Mouse (Mus musculus): ENCODE measurements at regions not wholly inside any gene's neighbourhood (a gene's known extent, or its start where the extent isn't known, plus 50 kb on each side); places are given as distances from the start of the nearest gene placed in this dataset.

- H3K9me3 ChIP-seq (ENCODE audit: control insufficient read depth, low read length): no peaks in the 10 kb centered on the region
- no peak for ATAC-seq (ENCODE audit: low FRiP score)
- DNase-seq (ENCODE audit: low spot score, missing footprints): peak; percentile 64
- peaks cover 9% of the 10 kb centered on the region for H3K4me1 ChIP-seq (ENCODE audit: control insufficient read depth, insufficient read depth, low read length)
- 77% methylated on average over 6 of the region's 6 CpGs for WGBS
- H3K4me2 ChIP-seq: no peak overlapping the region
- H3K27me3 ChIP-seq (ENCODE audit: control insufficient read depth, insufficient read depth, low read length): no peaks in the 10 kb centered on the region
- no peak overlapping the region for H3K9ac ChIP-seq (ENCODE audit: low read length)
- H3K36me3 ChIP-seq (ENCODE audit: control insufficient read depth, insufficient read depth, low read length): no peaks in the 10 kb centered on the region
- no peak overlapping the region for H3K27ac ChIP-seq (ENCODE audit: low read depth, low read length)
- H3K4me3 ChIP-seq (ENCODE audit: low read depth, low read length): no peak overlapping the region
These were observed 105.7 kb upstream of the Lrig1 start for GRCm38 (mm10) chr6:94805685-94806084.

- H3K4me1 ChIP-seq (ENCODE audit: control insufficient read depth, insufficient read depth, low read length): peaks cover 9% of the 10 kb centered on the region
- no peak overlapping the region for H3K4me2 ChIP-seq
- no peak overlapping the region for H3K4me3 ChIP-seq (ENCODE audit: low read depth, low read length)
- no peaks in the 10 kb centered on the region for H3K36me3 ChIP-seq (ENCODE audit: control insufficient read depth, insufficient read depth, low read length)
- H3K9ac ChIP-seq (ENCODE audit: low read length): no peak overlapping the region
- H3K9me3 ChIP-seq (ENCODE audit: control insufficient read depth, low read length): no peaks in the 10 kb centered on the region
- no peak overlapping the region for H3K27ac ChIP-seq (ENCODE audit: low read depth, low read length)
- DNase-seq (ENCODE audit: low spot score, missing footprints) (peak; percentile 53), ATAC-seq (ENCODE audit: low FRiP score) (no peak)
- 81% methylated on average over 10 of the region's 10 CpGs for WGBS
- no peaks in the 10 kb centered on the region for H3K27me3 ChIP-seq (ENCODE audit: control insufficient read depth, insufficient read depth, low read length)
These were observed 104.4 kb upstream of the Lrig1 start for GRCm38 (mm10) chr6:94804284-94804815.

GRCm38 (mm10) chr6:94801039-94801438 lies 101.1 kb upstream of the Lrig1 start:
- H3K27ac ChIP-seq (ENCODE audit: low read depth, low read length): peak overlapping the region; percentile 72
- H3K4me2 ChIP-seq: peak overlapping the region; percentile 38
- peak; percentile 96 for DNase-seq (ENCODE audit: low spot score, missing footprints)
- no peaks in the 10 kb centered on the region for H3K36me3 ChIP-seq (ENCODE audit: control insufficient read depth, insufficient read depth, low read length)
- ATAC-seq (ENCODE audit: low FRiP score): peak; percentile 84
- no peaks in the 10 kb centered on the region for H3K27me3 ChIP-seq (ENCODE audit: control insufficient read depth, insufficient read depth, low read length)
- peak overlapping the region; percentile 54 for H3K9ac ChIP-seq (ENCODE audit: low read length)
- peak overlapping the region; percentile 13; the same call in 1 of the 2 replicates for H3K4me3 ChIP-seq (ENCODE audit: low read depth, low read length)
- H3K9me3 ChIP-seq (ENCODE audit: control insufficient read depth, low read length): no peaks in the 10 kb centered on the region; the same call in 1 of the 2 replicates
- H3K4me1 ChIP-seq (ENCODE audit: control insufficient read depth, insufficient read depth, low read length): peaks cover 9% of the 10 kb centered on the region
- WGBS: 10% methylated on average over 12 of the region's 12 CpGs

- WGBS: 87% methylated on average over 4 of the region's 4 CpGs
- Histone ChIP-seq H3K36me3 (ENCODE audit: control insufficient read depth, insufficient read depth, low read length) (no peaks in the 10 kb centered on the region), H3K4me2 (no peak overlapping the region), H3K4me1 (ENCODE audit: control insufficient read depth, insufficient read depth, low read length) (peaks cover 9% of the 10 kb centered on the region), H3K27me3 (ENCODE audit: control insufficient read depth, insufficient read depth, low read length) (no peaks in the 10 kb centered on the region), H3K9ac (ENCODE audit: low read length) (no peak overlapping the region), H3K9me3 (ENCODE audit: control insufficient read depth, low read length) (no peaks in the 10 kb centered on the region; the same call in 1 of the 2 replicates), H3K27ac (ENCODE audit: low read depth, low read length) (no peak overlapping the region), H3K4me3 (ENCODE audit: low read depth, low read length) (no peak overlapping the region)
- DNase-seq (ENCODE audit: low spot score, missing footprints) (no peak), ATAC-seq (ENCODE audit: low FRiP score) (no peak)
These were observed 98.7 kb upstream of the Lrig1 start for GRCm38 (mm10) chr6:94798545-94799211.

GRCm38 (mm10) chr6:94795442-94795841 lies 95.5 kb upstream of the Lrig1 start:
- Histone ChIP-seq H3K4me3 (ENCODE audit: low read depth, low read length) (no peak overlapping the region), H3K36me3 (ENCODE audit: control insufficient read depth, insufficient read depth, low read length) (no peaks in the 10 kb centered on the region), H3K27me3 (ENCODE audit: control insufficient read depth, insufficient read depth, low read length) (no peaks in the 10 kb centered on the region), H3K4me2 (no peak overlapping the region), H3K9ac (ENCODE audit: low read length) (no peak overlapping the region), H3K9me3 (ENCODE audit: control insufficient read depth, low read length) (no peaks in the 10 kb centered on the region; the same call in 1 of the 2 replicates), H3K4me1 (ENCODE audit: control insufficient read depth, insufficient read depth, low read length) (no peaks in the 10 kb centered on the region), H3K27ac (ENCODE audit: low read depth, low read length) (no peak overlapping the region)
- WGBS: 84% methylated on average over 4 of the region's 4 CpGs
- ATAC-seq (ENCODE audit: low FRiP score) (no peak), DNase-seq (ENCODE audit: low spot score, missing footprints) (no peak)

- ATAC-seq (ENCODE audit: low FRiP score) (no peak), DNase-seq (ENCODE audit: low spot score, missing footprints) (no peak)
- no peaks in the 10 kb centered on the region for H3K27me3 ChIP-seq (ENCODE audit: control insufficient read depth, insufficient read depth, low read length)
- WGBS: 94% methylated on average over 6 of the region's 6 CpGs
- peaks cover 3% of the 10 kb centered on the region; the same call in 1 of the 2 replicates for H3K4me1 ChIP-seq (ENCODE audit: control insufficient read depth, insufficient read depth, low read length)
- no peak overlapping the region for H3K27ac ChIP-seq (ENCODE audit: low read depth, low read length)
- H3K4me2 ChIP-seq: no peak overlapping the region
- no peaks in the 10 kb centered on the region for H3K36me3 ChIP-seq (ENCODE audit: control insufficient read depth, insufficient read depth, low read length)
- no peak overlapping the region for H3K9ac ChIP-seq (ENCODE audit: low read length)
- no peaks in the 10 kb centered on the region; the same call in 1 of the 2 replicates for H3K9me3 ChIP-seq (ENCODE audit: control insufficient read depth, low read length)
- H3K4me3 ChIP-seq (ENCODE audit: low read depth, low read length): no peak overlapping the region
These were observed 93.6 kb upstream of the Lrig1 start for GRCm38 (mm10) chr6:94793555-94793954.

- Histone ChIP-seq H3K9me3 (ENCODE audit: control insufficient read depth, low read length) (no peaks in the 10 kb centered on the region; the same call in 1 of the 2 replicates), H3K27ac (ENCODE audit: low read depth, low read length) (no peak overlapping the region), H3K9ac (ENCODE audit: low read length) (no peak overlapping the region), H3K4me1 (ENCODE audit: control insufficient read depth, insufficient read depth, low read length) (peaks cover 3% of the 10 kb centered on the region; the same call in 1 of the 2 replicates), H3K4me2 (no peak overlapping the region), H3K27me3 (ENCODE audit: control insufficient read depth, insufficient read depth, low read length) (no peaks in the 10 kb centered on the region), H3K4me3 (ENCODE audit: low read depth, low read length) (no peak overlapping the region), H3K36me3 (ENCODE audit: control insufficient read depth, insufficient read depth, low read length) (no peaks in the 10 kb centered on the region)
- no peak for ATAC-seq (ENCODE audit: low FRiP score)
- no peak for DNase-seq (ENCODE audit: low spot score, missing footprints)
- 89% methylated on average over 4 of the region's 4 CpGs for WGBS
These were observed 92.4 kb upstream of the Lrig1 start for GRCm38 (mm10) chr6:94792312-94792711.

GRCm38 (mm10) chr6:94789308-94789763 lies 89.4 kb upstream of the Lrig1 start:
- no peak for ATAC-seq (ENCODE audit: low FRiP score)
- no peaks in the 10 kb centered on the region for H3K27me3 ChIP-seq (ENCODE audit: control insufficient read depth, insufficient read depth, low read length)
- H3K27ac ChIP-seq (ENCODE audit: low read depth, low read length): no peak overlapping the region
- H3K4me3 ChIP-seq (ENCODE audit: low read depth, low read length): no peak overlapping the region
- DNase-seq (ENCODE audit: low spot score, missing footprints): no peak
- no peak overlapping the region for H3K9ac ChIP-seq (ENCODE audit: low read length)
- no peaks in the 10 kb centered on the region for H3K36me3 ChIP-seq (ENCODE audit: control insufficient read depth, insufficient read depth, low read length)
- peaks cover 3% of the 10 kb centered on the region; the same call in 1 of the 2 replicates for H3K4me1 ChIP-seq (ENCODE audit: control insufficient read depth, insufficient read depth, low read length)
- WGBS: 82% methylated on average over 5 of the region's 5 CpGs
- H3K9me3 ChIP-seq (ENCODE audit: control insufficient read depth, low read length): no peaks in the 10 kb centered on the region
- H3K4me2 ChIP-seq: no peak overlapping the region

- H3K27ac ChIP-seq (ENCODE audit: low read depth, low read length): no peak overlapping the region
- H3K4me2 ChIP-seq: no peak overlapping the region
- H3K9me3 ChIP-seq (ENCODE audit: control insufficient read depth, low read length): no peaks in the 10 kb centered on the region
- DNase-seq (ENCODE audit: low spot score, missing footprints) (no peak), ATAC-seq (ENCODE audit: low FRiP score) (no peak)
- WGBS: 67% methylated on average over 1 of the region's 1 CpGs
- H3K4me1 ChIP-seq (ENCODE audit: control insufficient read depth, insufficient read depth, low read length): no peaks in the 10 kb centered on the region
- no peak overlapping the region for H3K9ac ChIP-seq (ENCODE audit: low read length)
- no peak overlapping the region for H3K4me3 ChIP-seq (ENCODE audit: low read depth, low read length)
- no peaks in the 10 kb centered on the region for H3K27me3 ChIP-seq (ENCODE audit: control insufficient read depth, insufficient read depth, low read length)
- no peaks in the 10 kb centered on the region for H3K36me3 ChIP-seq (ENCODE audit: control insufficient read depth, insufficient read depth, low read length)
These were observed 83.5 kb upstream of the Lrig1 start for GRCm38 (mm10) chr6:94783471-94783870.
